ENCODE assay signal across 9 mouse cellular contexts in genomic region chr6:36818281-36819018, GRCm38 (mm10). TPM values are rescaled to one million over a fixed set of nuclear protein-coding genes. Genes with fewer than 3 reads are reported as not detected.
A peak's percentile ranks its signal among the peaks of the same experiment; 100 is the strongest.
DNase-seq lines count a peak whose midpoint lies in the region; ATAC-seq and TF ChIP-seq lines count a peak whose summit lies in the region.
"Had no signal": no experiment of that assay in that cellular context is flagged by ENCODE, and none has a peak within 500 bp of the region (broad histone marks: within the 10 kb centered on the region; RNA-seq: fewer than 3 reads in every experiment).

No protein-coding gene starts in this region.

- no peak for ATAC-seq in heart, embryonic 12.5 days (ENCODE audit: insufficient number of reproducible peaks, low FRiP score)
- peak; percentile 84 for ATAC-seq in lung, embryonic 14.5 days (ENCODE audit: insufficient read depth)
- peak; percentile 18; the same call in 1 of the 2 replicates for ATAC-seq in forebrain, embryonic 16.5 days
- no peak for ATAC-seq in neural tube, embryonic 15.5 days (ENCODE audit: low FRiP score)
- ATAC-seq in megakaryocyte, adult 5-6 weeks (ENCODE audit: poor library complexity, severe bottlenecking): no peak

- H3K27ac ChIP-seq in heart, embryonic 12.5 days (ENCODE audit: poor library complexity, severe bottlenecking): peak overlapping the region; percentile 48; the same call in 1 of the 2 replicates
- H3K27ac ChIP-seq in lung, embryonic 14.5 days (ENCODE audit: low read depth): peak overlapping the region; percentile 72; the same call in 1 of the 2 replicates
- peak overlapping the region; percentile 66; the same call in 1 of the 2 replicates for H3K27ac ChIP-seq in forebrain, embryonic 16.5 days (ENCODE audit: low read length)
- H3K27ac ChIP-seq in neural tube, embryonic 15.5 days (replicated peaks): peak overlapping the region; percentile 73

- TF ChIP-seq CTCF in lung, embryonic 14.5 days (IDR thresholded peaks at IDR 0.05; ENCODE audit: low read depth): no peak

- H3K4me3 ChIP-seq in heart, embryonic 12.5 days: no peak overlapping the region
- no peak overlapping the region for H3K4me3 ChIP-seq in lung, embryonic 14.5 days (ENCODE audit: low read depth, low read length)
- H3K4me3 ChIP-seq in forebrain, embryonic 16.5 days (replicated peaks; ENCODE audit: low read length): no peak overlapping the region
- H3K4me3 ChIP-seq in neural tube, embryonic 15.5 days (replicated peaks): no peak overlapping the region
- H3K4me3 ChIP-seq: limb, embryonic 12.5 days had no signal

- no peaks in the 10 kb centered on the region; the same call in 1 of the 2 replicates for H3K9me3 ChIP-seq in heart, embryonic 12.5 days (replicated peaks)
- peaks cover 4% of the 10 kb centered on the region; the same call in 1 of the 2 replicates for H3K9me3 ChIP-seq in lung, embryonic 14.5 days (ENCODE audit: low read depth, low read length)
- no peaks in the 10 kb centered on the region for H3K9me3 ChIP-seq in forebrain, embryonic 16.5 days (ENCODE audit: control insufficient read depth, low read length)
- no peaks in the 10 kb centered on the region for H3K9me3 ChIP-seq in neural tube, embryonic 15.5 days (replicated peaks)
- H3K9me3 ChIP-seq: limb, embryonic 12.5 days had no signal

- intact Hi-C loops in heart, postnatal 25 days (cut with DNase I): loop anchor here (5.0 kb wide), 1 partner anchor 84 kb away; no protein-coding TSS in a partner anchor

- no peak for DNase-seq in heart, postnatal 25 days (ENCODE audit: low spot score)
- peak; percentile 86 for DNase-seq in lung, embryonic 14.5 days
- no peak for DNase-seq in lung, postnatal 10 days
- DNase-seq in left cerebral cortex, adult 8-10 months (ENCODE audit: low spot score in 2 of 2): no peak

- H3K9ac ChIP-seq in heart, embryonic 12.5 days: no peak overlapping the region
- H3K9ac ChIP-seq in lung, embryonic 14.5 days: no peak overlapping the region
- no peak overlapping the region for H3K9ac ChIP-seq in forebrain, embryonic 16.5 days (replicated peaks; ENCODE audit: low read depth, low read length)
- no peak overlapping the region for H3K9ac ChIP-seq in neural tube, embryonic 15.5 days (replicated peaks)
- H3K9ac ChIP-seq: limb, embryonic 12.5 days had no signal

- H3K27me3 ChIP-seq in heart, embryonic 12.5 days (replicated peaks): no peaks in the 10 kb centered on the region
- no peaks in the 10 kb centered on the region for H3K27me3 ChIP-seq in lung, embryonic 14.5 days (ENCODE audit: insufficient read depth, low read length)
- H3K27me3 ChIP-seq in forebrain, embryonic 16.5 days (replicated peaks; ENCODE audit: control insufficient read depth, insufficient read depth, low read length): no peaks in the 10 kb centered on the region
- H3K27me3 ChIP-seq in neural tube, embryonic 15.5 days (replicated peaks): no peaks in the 10 kb centered on the region
- H3K27me3 ChIP-seq: limb, embryonic 12.5 days had no signal

- no peak overlapping the region for H3K4me2 ChIP-seq in heart, embryonic 12.5 days
- no peak overlapping the region for H3K4me2 ChIP-seq in lung, embryonic 14.5 days
- H3K4me2 ChIP-seq in forebrain, embryonic 16.5 days (ENCODE audit: low read length): no peak overlapping the region; the same call in 1 of the 2 replicates
- H3K4me2 ChIP-seq in neural tube, embryonic 15.5 days: no peak overlapping the region
- H3K4me2 ChIP-seq: limb, embryonic 12.5 days had no signal

- 72% methylated on average over 4 of the region's 4 CpGs for WGBS in heart, embryonic 12.5 days
- WGBS in lung, embryonic 14.5 days: 21% methylated on average over 4 of the region's 4 CpGs
- 30% methylated on average over 4 of the region's 4 CpGs for whole genome bisulfite sequencing in forebrain, embryonic 16.5 days
- WGBS in neural tube, embryonic 15.5 days: 34% methylated on average over 4 of the region's 4 CpGs

- H3K36me3 ChIP-seq in heart, embryonic 12.5 days: no peaks in the 10 kb centered on the region
- H3K36me3 ChIP-seq in lung, embryonic 14.5 days (ENCODE audit: insufficient read depth): no peaks in the 10 kb centered on the region
- H3K36me3 ChIP-seq in forebrain, embryonic 16.5 days (ENCODE audit: control insufficient read depth, insufficient read depth): no peaks in the 10 kb centered on the region
- H3K36me3 ChIP-seq in neural tube, embryonic 15.5 days: no peaks in the 10 kb centered on the region
- H3K36me3 ChIP-seq: limb, embryonic 12.5 days had no signal

- H3K4me1 ChIP-seq in heart, embryonic 12.5 days (replicated peaks): peaks cover 15% of the 10 kb centered on the region
- peaks cover 11% of the 10 kb centered on the region for H3K4me1 ChIP-seq in lung, embryonic 14.5 days (ENCODE audit: insufficient read depth)
- peaks cover 25% of the 10 kb centered on the region for H3K4me1 ChIP-seq in forebrain, embryonic 16.5 days (replicated peaks; ENCODE audit: control insufficient read depth, insufficient read depth, low read length)
- peaks cover 4% of the 10 kb centered on the region; the same call in 1 of the 2 replicates for H3K4me1 ChIP-seq in neural tube, embryonic 15.5 days

RNA-seq across cellular contexts. Expression of gene Ptn, which starts 8.4 kb away (rescaled TPM):
- 282 and 283 TPM in 2 replicates for polyA plus RNA-seq in heart, embryonic 12.5 days (2016; fragmentation: Nextera tagmentation; extraction: Ambion mirVana)
- 1 to 10 TPM; 4.2 to 4.4 TPM for total RNA-seq in heart, postnatal 25 days (2021)
- 113 and 141 TPM in 2 replicates for polyA plus RNA-seq in lung, embryonic 14.5 days (2014; fragmentation: Nextera tagmentation; extraction: Ambion mirVana)
- polyA plus RNA-seq in forebrain, embryonic 16.5 days (2015; fragmentation: Nextera tagmentation; extraction: Ambion mirVana): 472 and 585 TPM in 2 replicates
- polyA plus RNA-seq in neural tube, embryonic 15.5 days (2015; fragmentation: Nextera tagmentation; extraction: Ambion mirVana): 623 and 715 TPM in 2 replicates
- not detected in 2 replicates for total RNA-seq in megakaryocyte, adult 5-6 weeks (2015)
- not detected in 2 replicates for total RNA-seq in megakaryocyte, adult 5-6 weeks (2017)
- total RNA-seq in left cerebral cortex, adult 8-10 months (2022): 100 to 1,000 TPM; 297 to 351 (median 316) TPM

Comparison
In these comparisons a context has a peak if more than half of its experiments do, and no peak if none do; other contexts are left out.
1. ATAC-seq: peak in lung, embryonic 14.5 days (single experiment) and forebrain, embryonic 16.5 days (single experiment); none in heart, embryonic 12.5 days (single experiment), neural tube, embryonic 15.5 days (single experiment) and megakaryocyte, adult 5-6 weeks (single experiment).
2. Peak in every context shown above with its lines, with median percentiles within 50 percentile points of each other: H3K27ac ChIP-seq.